Mouse (Mus musculus): ENCODE measurements around the gene Amz1. TPM values are rescaled to one million over a fixed set of nuclear protein-coding genes. Genes with fewer than 3 reads are reported as not detected.

Gene Amz1
- polyA plus RNA-seq, 1 experiment from 2014 or later = 0.38 TPM

DNA sequence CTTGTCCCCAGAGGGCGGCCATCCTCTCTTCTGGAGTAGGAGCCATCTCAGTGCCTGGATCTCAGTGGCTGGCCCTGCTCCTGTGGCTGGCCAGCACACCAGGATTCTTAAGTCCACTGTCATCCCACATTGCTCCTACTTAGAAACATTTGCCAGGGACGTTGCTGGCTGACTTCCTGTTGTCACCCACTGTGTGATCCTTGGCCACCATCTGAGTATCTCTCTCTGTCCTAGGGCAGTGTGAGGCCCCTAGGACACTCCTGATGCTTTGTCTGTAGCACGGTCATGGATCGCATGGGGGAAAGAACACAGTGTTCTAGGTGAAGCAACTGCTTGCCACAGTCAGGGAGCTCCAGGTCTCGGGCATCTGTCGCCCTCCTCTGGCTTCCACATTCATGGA is 13.6 kb upstream of the Amz1 start:
- peaks cover 21% of the 10 kb centered on the region for H3K36me3 ChIP-seq (ENCODE audit: control insufficient read depth, insufficient read depth, low read length)
- peaks cover 8% of the 10 kb centered on the region for H3K4me1 ChIP-seq (ENCODE audit: control insufficient read depth, insufficient read depth, low read length)
- WGBS = 91% methylated on average over 6 of the region's 6 CpGs

DNA sequence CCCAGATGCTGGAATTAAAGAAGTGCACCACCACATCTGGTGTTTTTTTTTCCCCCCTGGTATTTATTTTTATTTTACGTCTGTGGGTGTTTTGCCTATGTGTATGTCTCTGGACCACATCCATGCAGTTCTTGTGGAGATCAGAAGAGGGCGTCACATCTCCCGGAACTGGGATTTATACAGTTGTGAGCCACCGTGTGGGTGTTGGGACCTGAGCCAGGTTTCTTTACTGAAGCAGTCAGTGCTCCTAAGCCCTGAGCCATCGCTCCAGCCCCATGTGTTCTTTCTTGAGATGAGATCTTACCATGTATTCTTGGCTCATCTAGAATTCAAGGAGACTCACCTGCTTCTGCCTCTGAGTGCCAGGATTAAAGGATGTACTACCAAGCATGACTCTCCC is 12.9 kb upstream of the Amz1 start:
- Histone ChIP-seq H3K4me1 (ENCODE audit: control insufficient read depth, insufficient read depth, low read length) (peaks cover under 1% of the 10 kb centered on the region; the same call in 1 of the 2 replicates), H3K36me3 (ENCODE audit: control insufficient read depth, insufficient read depth, low read length) (peaks cover 22% of the 10 kb centered on the region), H3K4me3 (ENCODE audit: low read depth, low read length) (no peak overlapping the region), H3K4me2 (ENCODE audit: low read depth) (no peak overlapping the region), H3K27ac (ENCODE audit: low read depth, low read length) (no peak overlapping the region), H3K9ac (ENCODE audit: low read length) (no peak overlapping the region), H3K27me3 (ENCODE audit: control insufficient read depth, insufficient read depth, low read length) (no peaks in the 10 kb centered on the region), H3K9me3 (ENCODE audit: control insufficient read depth, low read length) (no peaks in the 10 kb centered on the region)
- DNase-seq (ENCODE audit: low spot score) (no peak), ATAC-seq (ENCODE audit: insufficient read depth, low FRiP score, low TSS enrichment) (no peak)
- WGBS = 86% methylated on average over 5 of the region's 5 CpGs

More for the DNA sequence above, 13.6 kb upstream of the Amz1 start:
- Histone ChIP-seq H3K9ac (ENCODE audit: low read length) (no peak overlapping the region), H3K27me3 (ENCODE audit: control insufficient read depth, insufficient read depth, low read length) (no peaks in the 10 kb centered on the region), H3K4me2 (ENCODE audit: low read depth) (no peak overlapping the region), H3K9me3 (ENCODE audit: control insufficient read depth, low read length) (no peaks in the 10 kb centered on the region), H3K4me3 (ENCODE audit: low read depth, low read length) (no peak overlapping the region), H3K27ac (ENCODE audit: low read depth, low read length) (no peak overlapping the region)
- ATAC-seq (ENCODE audit: insufficient read depth, low FRiP score, low TSS enrichment) (no peak), DNase-seq (ENCODE audit: low spot score) (no peak)

DNA sequence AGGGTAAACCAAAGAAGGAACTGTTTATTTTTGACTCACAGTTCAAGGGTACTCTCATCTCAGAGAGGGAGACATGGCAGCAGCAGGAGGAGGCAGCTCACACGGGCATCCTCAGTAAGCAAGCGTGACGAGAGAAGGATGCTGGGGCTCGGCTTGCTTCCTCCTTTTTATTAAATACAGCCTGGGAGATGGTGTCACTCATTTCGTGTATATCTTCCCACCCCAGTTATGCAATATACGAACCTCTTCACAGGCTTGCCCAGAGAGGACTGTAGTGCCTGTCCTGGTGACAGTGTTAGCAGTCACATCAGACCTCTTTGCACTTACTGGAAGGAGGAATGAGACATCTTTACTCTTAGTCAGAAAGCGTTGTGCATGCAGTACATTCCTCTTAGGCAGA is 3.2 kb upstream of the Amz1 start:
- no peak overlapping the region for H3K9ac ChIP-seq (ENCODE audit: low read length)
- WGBS = 78% methylated on average over 7 of the region's 7 CpGs

DNA sequence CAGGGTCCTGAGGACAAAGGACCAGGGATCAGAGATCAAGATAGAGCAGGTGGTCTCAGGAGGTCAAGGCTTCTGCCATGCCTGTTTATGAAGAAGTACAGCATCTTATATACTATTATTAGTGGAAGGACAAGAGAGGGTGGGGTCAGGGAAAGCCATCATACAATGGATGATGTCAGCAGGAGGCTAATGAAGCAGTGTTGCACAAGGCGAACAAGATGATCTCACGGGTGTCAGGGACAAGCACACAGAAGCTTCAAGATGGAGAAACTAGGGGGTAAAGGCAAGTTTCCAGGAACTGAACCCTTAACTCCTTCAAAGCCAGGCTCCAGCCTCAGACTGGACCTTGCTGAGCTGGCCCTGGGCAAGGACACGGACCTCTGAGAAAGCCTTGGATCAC is 1.8 kb upstream of the Amz1 start:
- Histone ChIP-seq H3K27ac (ENCODE audit: low read depth, low read length) (no peak overlapping the region), H3K4me2 (ENCODE audit: low read depth) (no peak overlapping the region), H3K9me3 (ENCODE audit: control insufficient read depth, low read length) (no peaks in the 10 kb centered on the region), H3K27me3 (ENCODE audit: control insufficient read depth, insufficient read depth, low read length) (no peaks in the 10 kb centered on the region), H3K36me3 (ENCODE audit: control insufficient read depth, insufficient read depth, low read length) (peaks cover 15% of the 10 kb centered on the region), H3K4me1 (ENCODE audit: control insufficient read depth, insufficient read depth, low read length) (no peaks in the 10 kb centered on the region), H3K4me3 (ENCODE audit: low read depth, low read length) (no peak overlapping the region), H3K9ac (ENCODE audit: low read length) (no peak overlapping the region)
- 74% methylated on average over 3 of the region's 3 CpGs for WGBS
- ATAC-seq (ENCODE audit: insufficient read depth, low FRiP score, low TSS enrichment) (no peak), DNase-seq (ENCODE audit: low spot score) (no peak)

More for the DNA sequence above, 3.2 kb upstream of the Amz1 start:
- Histone ChIP-seq H3K4me2 (ENCODE audit: low read depth) (no peak overlapping the region), H3K27ac (ENCODE audit: low read depth, low read length) (no peak overlapping the region), H3K27me3 (ENCODE audit: control insufficient read depth, insufficient read depth, low read length) (no peaks in the 10 kb centered on the region), H3K9me3 (ENCODE audit: control insufficient read depth, low read length) (no peaks in the 10 kb centered on the region), H3K4me1 (ENCODE audit: control insufficient read depth, insufficient read depth, low read length) (no peaks in the 10 kb centered on the region), H3K36me3 (ENCODE audit: control insufficient read depth, insufficient read depth, low read length) (peaks cover 18% of the 10 kb centered on the region), H3K4me3 (ENCODE audit: low read depth, low read length) (no peak overlapping the region)
- ATAC-seq (ENCODE audit: insufficient read depth, low FRiP score, low TSS enrichment) (no peak), DNase-seq (ENCODE audit: low spot score) (no peak)

DNA sequence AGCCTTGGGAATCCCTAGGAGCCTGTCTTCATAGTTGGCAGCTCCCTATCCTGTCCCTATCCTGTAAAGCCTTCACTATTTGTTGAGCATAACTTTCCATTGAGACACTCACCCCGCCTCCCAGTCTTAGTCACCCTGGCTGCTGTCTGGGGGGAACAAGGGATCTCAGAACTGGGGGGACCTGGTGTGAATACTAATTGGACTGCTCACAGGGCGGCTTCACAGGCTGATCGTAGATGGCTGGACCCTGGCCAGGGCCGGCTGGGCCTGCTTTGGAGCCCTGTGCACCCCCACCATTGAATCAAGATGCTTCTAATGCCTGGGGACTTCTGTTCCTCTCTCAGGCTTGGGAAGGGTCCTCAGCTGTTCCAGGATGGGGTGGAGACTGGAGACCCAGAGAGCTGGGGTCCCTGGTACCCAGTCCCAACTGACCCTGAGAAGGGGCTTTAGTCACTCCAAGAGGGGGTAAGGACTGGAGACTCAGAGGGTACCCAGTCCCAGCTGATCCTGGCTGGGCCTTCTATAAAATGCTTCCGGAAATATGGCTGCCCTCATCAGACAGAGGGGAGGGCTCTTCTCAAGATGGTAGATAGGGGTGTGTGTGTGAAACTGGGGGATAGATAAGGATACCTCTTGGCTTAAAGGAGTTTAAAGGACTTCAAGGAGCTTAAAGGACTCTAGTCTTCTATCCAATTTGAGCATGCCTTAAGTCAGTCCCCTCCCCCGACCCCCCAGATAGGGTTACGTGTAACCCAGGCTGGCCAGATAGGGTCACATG is 2.3 kb downstream of the Amz1 start:
- Histone ChIP-seq H3K36me3 (ENCODE audit: control insufficient read depth, insufficient read depth, low read length) (no peaks in the 10 kb centered on the region), H3K4me2 (ENCODE audit: low read depth) (no peak overlapping the region), H3K4me3 (ENCODE audit: low read depth, low read length) (no peak overlapping the region), H3K27ac (ENCODE audit: low read depth, low read length) (no peak overlapping the region), H3K4me1 (ENCODE audit: control insufficient read depth, insufficient read depth, low read length) (no peaks in the 10 kb centered on the region), H3K27me3 (ENCODE audit: control insufficient read depth, insufficient read depth, low read length) (no peaks in the 10 kb centered on the region), H3K9ac (ENCODE audit: low read length) (no peak overlapping the region), H3K9me3 (ENCODE audit: control insufficient read depth, low read length) (no peaks in the 10 kb centered on the region)
- no peak for DNase-seq (ENCODE audit: low spot score)
- ATAC-seq (ENCODE audit: insufficient read depth, low FRiP score, low TSS enrichment) = peak; percentile 20; the same call in 1 of the 2 replicates
- WGBS = 83% methylated on average over 7 of the region's 7 CpGs

DNA sequence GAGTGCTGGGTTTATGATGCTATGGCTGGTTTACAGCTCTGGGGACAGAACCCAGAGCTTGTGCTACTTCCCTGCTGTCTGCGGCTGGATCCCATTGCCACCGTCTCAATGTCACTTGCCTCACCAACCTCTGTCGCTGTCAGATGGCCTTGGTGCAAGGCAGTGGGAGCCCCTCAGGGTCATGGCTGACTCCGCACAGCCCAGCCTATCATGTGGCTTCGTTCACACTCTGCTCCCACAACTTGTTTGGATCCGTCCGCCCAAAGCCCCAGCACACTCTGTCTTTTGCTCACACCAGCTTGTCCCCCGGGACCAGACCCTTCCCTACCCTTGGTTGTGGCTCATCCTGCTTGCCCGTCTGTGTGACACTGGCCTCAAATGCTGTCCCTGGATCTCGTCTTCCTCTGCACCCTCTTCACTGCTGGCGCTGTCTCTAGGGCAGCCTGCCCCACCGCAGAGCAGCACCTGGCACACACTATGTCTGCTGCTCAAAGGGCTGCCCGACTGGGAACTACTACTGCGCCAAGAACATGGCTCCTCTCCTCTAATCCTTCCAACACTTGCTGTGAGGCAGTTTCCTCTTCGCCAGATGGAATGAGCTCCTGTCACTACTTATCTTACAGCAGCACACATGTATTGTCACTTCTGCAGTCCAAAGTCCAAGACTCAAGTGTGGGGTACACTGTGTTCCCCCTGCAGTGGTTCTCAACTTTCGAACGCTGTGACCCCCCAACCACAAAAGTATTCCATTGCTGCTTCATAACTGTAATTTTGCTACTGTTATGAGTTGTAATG is 3.2 kb downstream of the Amz1 start:
- H3K9ac ChIP-seq (ENCODE audit: low read length) = no peak overlapping the region
- ATAC-seq (ENCODE audit: insufficient read depth, low FRiP score, low TSS enrichment) (no peak), DNase-seq (ENCODE audit: low spot score) (no peak)
- H3K4me1 ChIP-seq (ENCODE audit: control insufficient read depth, insufficient read depth, low read length) = no peaks in the 10 kb centered on the region
- 83% methylated on average over 17 of the region's 17 CpGs for WGBS
- no peak overlapping the region for H3K4me2 ChIP-seq (ENCODE audit: low read depth)
- no peaks in the 10 kb centered on the region for H3K9me3 ChIP-seq (ENCODE audit: control insufficient read depth, low read length)
- no peaks in the 10 kb centered on the region for H3K27me3 ChIP-seq (ENCODE audit: control insufficient read depth, insufficient read depth, low read length)
- no peak overlapping the region for H3K4me3 ChIP-seq (ENCODE audit: low read depth, low read length)
- no peaks in the 10 kb centered on the region for H3K36me3 ChIP-seq (ENCODE audit: control insufficient read depth, insufficient read depth, low read length)
- no peak overlapping the region for H3K27ac ChIP-seq (ENCODE audit: low read depth, low read length)

DNA sequence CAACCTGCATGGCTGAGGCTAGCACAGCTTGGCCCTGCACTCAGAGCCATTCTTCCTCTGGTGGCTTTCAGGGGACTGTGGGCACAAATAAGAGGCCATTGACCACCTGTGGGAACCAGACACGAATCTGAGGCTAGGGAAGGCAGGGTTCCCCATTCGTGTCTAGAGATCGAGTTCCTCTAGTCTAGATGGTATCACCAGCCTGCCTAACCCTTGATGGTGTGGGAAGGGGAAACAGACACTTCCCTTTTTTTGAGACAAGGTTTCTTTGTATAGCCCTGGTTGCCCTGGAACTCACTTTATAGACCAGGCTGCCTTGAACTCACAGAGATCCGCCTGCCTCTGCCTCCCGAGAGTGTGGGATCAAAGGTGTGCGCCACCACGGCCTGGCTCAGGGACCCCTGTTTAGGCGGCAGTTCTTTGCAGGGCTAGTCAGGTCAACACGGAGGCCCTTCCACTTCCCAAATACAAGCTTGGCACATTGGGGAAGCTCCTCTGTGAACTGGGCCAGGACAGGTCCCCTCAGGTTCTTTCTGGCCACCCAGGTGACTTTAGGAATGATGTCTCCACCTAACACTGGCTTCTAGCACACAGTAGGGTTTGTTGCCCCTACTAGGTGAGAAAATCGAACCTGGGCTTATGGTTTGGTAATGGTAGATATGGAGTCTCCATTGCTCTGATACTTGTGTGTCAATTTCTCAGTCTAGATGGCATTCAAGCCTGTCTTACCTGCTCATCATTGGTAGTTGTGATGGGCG is 7.3 kb downstream of the Amz1 start:
- Histone ChIP-seq H3K27me3 (ENCODE audit: control insufficient read depth, insufficient read depth, low read length) (peaks cover 10% of the 10 kb centered on the region), H3K9ac (ENCODE audit: low read length) (no peak overlapping the region), H3K4me2 (ENCODE audit: low read depth) (no peak overlapping the region), H3K36me3 (ENCODE audit: control insufficient read depth, insufficient read depth, low read length) (no peaks in the 10 kb centered on the region), H3K9me3 (ENCODE audit: control insufficient read depth, low read length) (no peaks in the 10 kb centered on the region), H3K4me3 (ENCODE audit: low read depth, low read length) (no peak overlapping the region), H3K4me1 (ENCODE audit: control insufficient read depth, insufficient read depth, low read length) (0 out of 2 replicates have a peak, but pooled peaks cover 5% of the 10 kb centered on the region), H3K27ac (ENCODE audit: low read depth, low read length) (no peak overlapping the region)
- 90% methylated on average over 11 of the region's 11 CpGs for WGBS
- ATAC-seq (ENCODE audit: insufficient read depth, low FRiP score, low TSS enrichment) (no peak), DNase-seq (ENCODE audit: low spot score) (no peak)

DNA sequence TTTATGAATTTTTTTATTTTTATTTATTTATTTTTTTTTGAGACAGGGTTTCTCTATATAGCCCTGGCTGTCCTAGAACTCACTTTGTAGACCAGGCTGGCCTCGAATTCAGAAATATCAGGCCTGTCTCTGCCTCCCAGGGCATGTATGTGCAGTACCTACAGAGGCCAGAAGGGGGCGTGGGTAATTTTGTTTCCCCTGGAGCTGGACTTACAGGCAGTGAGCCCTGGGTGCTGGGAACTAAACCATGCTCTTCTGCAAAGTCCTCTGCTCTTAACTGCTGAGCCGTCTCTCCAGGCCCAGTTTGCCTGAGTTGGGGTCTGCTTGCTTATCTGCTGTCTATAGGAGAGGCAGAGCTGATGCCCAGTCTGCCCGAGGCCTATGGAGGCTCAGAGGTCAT is 8.3 kb downstream of the Amz1 start:
- Histone ChIP-seq H3K4me1 (ENCODE audit: control insufficient read depth, insufficient read depth, low read length) (0 out of 2 replicates have a peak, but pooled peaks cover 5% of the 10 kb centered on the region), H3K4me2 (ENCODE audit: low read depth) (no peak overlapping the region), H3K9me3 (ENCODE audit: control insufficient read depth, low read length) (no peaks in the 10 kb centered on the region), H3K27ac (ENCODE audit: low read depth, low read length) (no peak overlapping the region), H3K36me3 (ENCODE audit: control insufficient read depth, insufficient read depth, low read length) (no peaks in the 10 kb centered on the region), H3K4me3 (ENCODE audit: low read depth, low read length) (no peak overlapping the region), H3K9ac (ENCODE audit: low read length) (no peak overlapping the region), H3K27me3 (ENCODE audit: control insufficient read depth, insufficient read depth, low read length) (peaks cover 14% of the 10 kb centered on the region)
- WGBS = 71% methylated on average over 4 of the region's 4 CpGs
- no peak for ATAC-seq (ENCODE audit: insufficient read depth, low FRiP score, low TSS enrichment)
- no peak for DNase-seq (ENCODE audit: low spot score)
